Mouse (Mus musculus) liver, postnatal 0 days (tissue): ENCODE data around the gene Hoxd8.

Experiments
- CTCF ChIP-seq: sonication (generic); IDR thresholded peaks from 2 replicates; pipeline ENCODE4 v1.5.1; 2016; ENCODE audit warnings: antibody characterized with exemption, low read depth
- EP300 ChIP-seq: IDR thresholded peaks from 2 replicates; pipeline ENCODE4 v1.6.1; 2016; ENCODE audit warnings: antibody characterized with exemption, low read depth, mild to moderate bottlenecking

- TF ChIP-seq CTCF (no peak), EP300 (no peak)
These were observed 20.9 kb upstream of the Hoxd8 start for GRCm38 (mm10) chr2:74683471-74683951.
